Mouse (Mus musculus) gastrocnemius, postnatal 4 days (tissue): ENCODE results near the gene Pigv. TPM values are rescaled to one million over a fixed set of nuclear protein-coding genes. Genes with fewer than 3 reads are reported as not detected.

ENCODE experiments used
- DNase-seq, 2 experiments: peaks; one replicate each; pipeline ENCODE4 v3.0.0; 2021 to 2022; ENCODE audit warnings: low spot score in 2 of 2, mixed read lengths in 2 of 2
- microRNA-seq: library from miRNA; unstranded; fragments of <30 nt; microRNA quantifications from one replicate; pipeline ENCODE4 v1.2.0, GENCODE M21; 2021
- total RNA-seq, 2 experiments: library from RNA; stranded (reverse); gene quantifications; 2 replicates each; pipeline ENCODE4 v1.2.3; 2021

The Pigv gene
- total RNA-seq, 2 experiments from 2014 or later = 11.3 to 11.7 TPM

- no peak for DNase-seq
These were observed 52.8 kb downstream of the Pigv start for GRCm38 (mm10) chr4:133619473-133620136.

DNA sequence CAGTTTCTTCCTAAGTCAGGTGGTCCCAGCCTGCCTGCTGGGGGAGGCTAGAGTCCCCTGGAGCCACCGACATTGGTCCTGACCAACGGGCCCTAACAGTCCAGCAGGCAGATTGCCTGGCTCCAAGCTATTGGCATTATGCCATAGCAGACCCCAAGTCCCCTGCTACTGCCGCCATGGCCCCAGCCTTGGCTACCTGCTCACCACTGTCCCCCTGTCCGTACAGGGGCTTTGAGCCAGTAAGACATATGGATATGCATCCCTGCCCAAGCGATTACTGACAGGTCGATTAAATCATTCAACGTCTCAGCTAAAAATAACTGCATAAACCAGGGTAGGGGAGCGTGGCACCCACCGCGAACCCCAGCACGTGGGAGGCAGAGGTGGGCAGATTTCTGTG, 54.5 kb downstream of the Pigv start:
- no peak for DNase-seq

DNA sequence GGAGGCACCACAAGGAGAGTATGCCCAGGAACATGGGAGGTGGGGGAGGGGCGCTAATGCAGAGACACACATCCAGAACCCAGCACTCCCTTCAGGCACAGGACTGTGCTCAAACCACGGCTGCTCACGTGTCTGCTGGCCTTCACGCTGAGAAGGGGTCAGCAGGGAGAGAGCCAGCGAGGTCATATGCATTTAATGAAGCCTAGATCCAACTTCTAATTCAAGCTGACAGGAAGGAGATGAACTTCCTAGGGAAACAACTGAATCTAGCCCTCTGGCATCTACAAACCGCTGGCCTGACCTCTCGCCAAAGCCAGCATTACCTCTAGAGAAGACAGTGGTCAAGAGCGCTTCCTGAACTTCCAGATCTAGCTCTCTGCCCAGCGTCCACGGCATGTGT, 57.0 kb downstream of the Pigv start:
- no peak for DNase-seq

DNA sequence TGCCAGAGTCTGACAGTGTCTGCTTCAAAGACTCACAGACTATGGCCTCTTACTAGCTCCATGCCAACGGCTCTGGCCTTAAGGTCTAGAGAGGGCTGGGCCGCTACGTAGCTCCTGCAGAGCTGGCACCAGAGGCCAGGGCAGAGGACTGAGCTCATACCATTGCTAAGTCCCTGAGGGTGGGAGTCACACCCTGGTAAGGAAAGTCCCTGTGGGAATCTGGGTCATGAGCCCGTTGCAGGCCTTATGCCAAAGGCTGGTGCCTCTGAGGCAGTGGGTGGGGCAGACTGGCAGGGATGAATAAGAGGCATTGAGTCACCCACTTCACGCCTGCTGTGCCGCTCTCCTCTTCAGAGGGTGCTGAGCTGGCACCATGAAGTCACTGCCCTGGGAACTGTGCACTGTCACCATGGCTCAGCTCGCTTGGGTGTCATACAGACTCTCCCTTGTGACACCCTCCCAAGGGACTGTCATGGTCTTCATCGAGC, 58.1 kb downstream of the Pigv start:
- DNase-seq = no peak

DNA sequence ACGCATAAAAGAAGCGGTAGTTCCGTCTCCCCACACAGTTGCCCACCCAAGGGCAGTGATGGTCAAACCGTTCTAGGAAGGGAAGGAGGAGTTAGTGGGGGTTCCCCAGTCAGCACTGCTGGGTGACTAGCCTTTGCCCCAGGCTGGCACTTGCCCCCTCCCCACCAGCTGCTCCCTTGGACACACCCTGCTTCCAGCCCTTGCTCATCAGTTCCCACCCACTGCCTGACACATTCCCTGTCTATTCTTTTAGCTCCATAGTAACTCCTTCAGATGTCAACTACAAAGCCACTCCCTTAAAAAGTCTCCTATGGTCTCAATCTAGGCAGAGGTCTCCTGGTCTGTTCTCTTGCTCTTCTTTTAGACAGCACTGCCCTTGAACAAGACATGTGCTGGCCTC, 58.6 kb downstream of the Pigv start:
- DNase-seq = no peak

GRCm38 (mm10) chr4:133613026-133613425, 59.4 kb downstream of the Pigv start:
- DNase-seq = no peak

DNA sequence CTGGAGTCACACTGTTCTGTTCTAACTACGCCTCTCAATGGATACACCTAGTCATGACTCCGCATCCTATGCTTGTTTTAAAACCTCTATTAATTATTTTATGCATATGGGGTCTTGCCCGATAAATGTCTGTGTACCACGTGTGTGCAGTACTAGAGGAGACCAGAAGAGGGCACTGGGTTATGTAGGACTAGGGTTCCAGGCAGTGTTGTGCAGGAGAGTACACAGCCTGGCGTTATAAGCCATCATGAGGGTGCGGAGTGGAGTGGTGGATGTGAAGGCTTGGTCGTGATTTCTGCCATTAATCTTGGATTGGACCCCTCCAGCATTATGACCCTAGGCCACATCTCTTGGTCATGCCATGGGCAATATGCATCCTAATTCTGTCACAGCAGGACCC, 60.0 kb downstream of the Pigv start:
- no peak for DNase-seq

- DNase-seq = no peak
These were observed 60.6 kb downstream of the Pigv start for GRCm38 (mm10) chr4:133611815-133612214.

Small RNAs within 50 kb of the gene (microRNA-seq; reads per million reads assigned to microRNA genes)
- gene Mir7227 = not detected

Other genes with a start within 250 kb of the Pigv start
- under 1 TPM; 0.57 to 0.74 TPM for gene Tent5b, start 192.5 kb downstream of the Pigv start, total RNA-seq
- 1 to 10 TPM; 3.4 to 4.6 TPM for gene Trnp1, start 174.1 kb downstream of the Pigv start, total RNA-seq
- gene Kdf1, start 153.7 kb downstream of the Pigv start, total RNA-seq = not detected
- gene Nudc, start 126.7 kb downstream of the Pigv start, total RNA-seq = 10 to 100 TPM; 73.7 to 80.7 TPM
- gene Nr0b2, start 119.3 kb downstream of the Pigv start, total RNA-seq = not detected
- gene Gpatch3, start 97.9 kb downstream of the Pigv start, total RNA-seq = 1 to 10 TPM; 5.2 to 6.0 TPM
- 1 to 10 TPM; 6.5 to 7.6 TPM for gene Gpn2, start 88.3 kb downstream of the Pigv start, total RNA-seq
- 1 to 10 TPM; 2.2 to 2.3 TPM for gene Sfn, start 70.5 kb downstream of the Pigv start, total RNA-seq
- 10 to 100 TPM; 20.8 to 23.7 TPM for gene Zdhhc18, start 22.5 kb downstream of the Pigv start, total RNA-seq
- gene Arid1a, start 84.1 kb upstream of the Pigv start, total RNA-seq = 10 to 100 TPM; 55.0 to 55.5 TPM
- gene Rps6ka1, start 215.2 kb upstream of the Pigv start, total RNA-seq = 1 to 10 TPM; 9.0 to 9.6 TPM